Mouse (Mus musculus): Measurements from ENCODE around the gene Mylk3.

Gene Mylk3

DNA sequence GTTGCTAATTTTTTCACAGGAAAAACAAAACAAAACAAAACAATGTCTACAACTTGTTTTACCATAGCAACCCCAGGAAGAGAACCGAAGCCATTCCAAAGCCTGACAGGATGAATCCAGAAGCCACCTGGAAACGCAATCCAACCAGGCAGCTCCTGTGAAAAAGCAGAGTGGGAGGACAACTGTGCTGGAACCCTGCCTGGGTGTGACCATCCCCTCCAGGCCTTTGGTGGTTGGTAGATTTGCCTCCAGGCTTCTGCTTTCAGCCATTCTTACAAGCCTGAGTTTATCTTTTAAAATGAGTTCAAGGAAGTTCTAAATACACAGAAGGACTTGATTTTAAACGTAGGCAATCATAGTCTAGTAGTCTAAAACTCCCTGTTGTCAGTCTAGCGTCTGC lies 4.2 kb downstream of the Mylk3 start:
- DNase-seq (ENCODE audit: low read depth) = no peak

DNA sequence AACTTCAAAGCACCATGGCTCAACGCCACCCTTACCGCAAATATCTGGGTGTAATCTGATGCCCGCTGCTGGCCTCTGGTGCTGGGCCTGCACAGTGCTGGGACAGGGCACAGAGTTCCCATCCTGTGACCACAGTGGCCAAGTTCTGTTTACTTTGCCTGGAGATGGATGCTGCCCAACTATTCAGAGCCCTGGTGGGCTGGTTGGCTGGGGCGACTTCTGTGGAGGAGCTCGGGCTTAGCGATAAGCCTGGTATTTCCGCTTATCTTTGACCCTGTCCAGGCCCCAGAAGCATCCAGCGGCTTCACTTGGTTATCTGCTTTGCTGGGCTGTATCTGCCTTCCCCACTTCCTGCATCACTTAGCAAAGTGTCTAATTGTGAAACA lies 5.3 kb downstream of the Mylk3 start:
- DNase-seq (ENCODE audit: low read depth) = no peak

DNA sequence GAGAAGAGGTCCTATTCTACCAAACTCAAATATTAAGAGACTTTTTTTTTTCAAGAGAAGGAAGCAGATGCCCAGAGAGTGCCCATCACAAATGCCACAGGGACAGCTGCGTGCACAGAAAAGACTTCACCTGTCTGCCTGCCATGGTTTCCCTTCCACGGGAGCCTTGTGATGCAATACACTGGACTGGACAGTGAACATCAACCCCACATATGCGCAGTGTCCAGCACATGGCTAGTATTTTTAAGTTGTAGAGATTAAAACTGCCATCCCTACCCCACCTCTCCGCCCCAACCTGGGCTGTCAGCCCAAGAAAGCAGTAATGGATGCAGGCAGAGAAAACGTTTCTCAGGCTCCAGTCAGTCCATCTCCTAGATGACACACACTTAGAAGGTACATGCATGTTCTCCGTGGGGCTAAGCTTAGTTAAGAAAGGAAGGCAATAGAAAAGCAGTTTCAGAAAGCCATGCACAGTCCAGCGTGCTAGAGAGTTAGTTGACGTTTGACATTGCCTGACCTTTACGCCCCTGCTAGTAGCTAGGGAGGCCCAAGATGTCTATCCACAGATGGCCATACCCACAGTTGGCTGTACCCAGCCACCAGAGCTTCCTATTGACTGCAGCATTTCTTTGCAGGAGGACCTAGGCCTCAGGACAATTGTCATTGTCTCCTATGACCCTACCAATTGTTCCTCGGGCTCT lies 5.9 kb downstream of the Mylk3 start:
- no peak for DNase-seq (ENCODE audit: low read depth)

DNA sequence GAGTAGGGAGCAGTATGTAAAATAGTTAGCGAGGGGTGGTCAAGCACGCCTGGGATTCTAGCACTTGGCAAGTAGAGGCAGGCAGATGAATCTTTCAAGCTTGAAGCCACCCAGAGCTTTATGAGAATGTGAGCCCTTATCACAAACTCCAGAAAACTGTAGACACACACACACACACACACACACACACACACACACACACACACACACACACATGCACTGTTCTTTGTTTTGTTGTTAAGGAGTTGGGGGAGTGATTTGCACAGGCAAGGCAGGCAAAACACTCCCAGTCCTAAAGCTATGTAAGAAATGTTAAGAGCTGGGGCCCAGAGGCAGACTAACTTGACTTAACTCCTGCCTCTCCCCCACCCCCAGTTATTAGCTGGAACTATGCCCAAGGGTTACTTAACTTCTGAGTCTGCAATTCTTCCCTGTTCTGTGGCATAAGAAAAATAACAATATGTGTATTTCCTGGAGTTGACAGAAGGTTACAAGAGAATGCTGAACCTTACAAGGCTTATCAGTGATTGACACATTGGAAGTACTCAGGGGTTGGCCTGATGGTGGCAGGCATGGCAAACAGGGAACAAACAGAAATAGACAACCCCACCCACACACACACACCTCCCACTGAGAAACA lies 6.9 kb downstream of the Mylk3 start:
- DNase-seq (ENCODE audit: low read depth) = no peak

DNA sequence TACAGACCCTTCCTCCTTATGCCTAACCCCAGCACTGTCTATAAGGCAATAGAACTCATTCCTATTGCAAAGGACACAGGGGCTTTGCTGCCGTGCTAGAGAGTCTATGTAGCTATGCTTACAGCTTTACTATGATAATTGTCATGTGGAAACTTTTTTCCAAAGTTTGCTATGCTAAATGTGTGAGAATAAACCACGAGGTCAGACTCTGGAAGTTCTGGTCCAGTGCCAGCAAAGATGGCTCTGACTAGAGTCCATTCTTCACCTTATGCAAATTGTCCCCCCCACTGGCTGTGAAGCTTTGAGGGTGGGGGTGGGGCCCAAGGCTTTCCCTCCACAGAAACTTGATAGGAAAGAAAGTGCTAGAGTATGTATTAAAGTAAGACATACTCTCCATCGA lies 9.6 kb downstream of the Mylk3 start:
- no peak for DNase-seq (ENCODE audit: low read depth)

DNA sequence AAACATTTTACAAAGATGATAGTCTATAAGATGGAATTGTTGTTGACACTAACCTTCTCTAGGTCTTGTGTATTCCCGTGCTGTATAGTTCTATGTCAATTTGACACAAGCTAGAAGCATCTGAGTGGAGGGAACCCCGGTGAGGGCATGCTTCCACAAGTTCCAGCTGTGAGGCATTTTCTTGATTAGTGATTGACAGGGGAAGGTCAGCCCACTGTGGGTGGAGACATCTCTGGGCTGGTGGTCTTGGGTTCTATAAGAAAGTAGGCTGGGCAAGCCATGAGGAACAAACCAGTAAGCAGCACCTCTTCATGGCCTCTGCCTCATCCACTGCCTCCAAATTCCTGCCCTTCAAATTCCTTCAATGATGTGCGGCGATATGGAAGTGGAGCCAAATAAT lies 11.9 kb downstream of the Mylk3 start:
- DNase-seq (ENCODE audit: low read depth) = no peak

DNA sequence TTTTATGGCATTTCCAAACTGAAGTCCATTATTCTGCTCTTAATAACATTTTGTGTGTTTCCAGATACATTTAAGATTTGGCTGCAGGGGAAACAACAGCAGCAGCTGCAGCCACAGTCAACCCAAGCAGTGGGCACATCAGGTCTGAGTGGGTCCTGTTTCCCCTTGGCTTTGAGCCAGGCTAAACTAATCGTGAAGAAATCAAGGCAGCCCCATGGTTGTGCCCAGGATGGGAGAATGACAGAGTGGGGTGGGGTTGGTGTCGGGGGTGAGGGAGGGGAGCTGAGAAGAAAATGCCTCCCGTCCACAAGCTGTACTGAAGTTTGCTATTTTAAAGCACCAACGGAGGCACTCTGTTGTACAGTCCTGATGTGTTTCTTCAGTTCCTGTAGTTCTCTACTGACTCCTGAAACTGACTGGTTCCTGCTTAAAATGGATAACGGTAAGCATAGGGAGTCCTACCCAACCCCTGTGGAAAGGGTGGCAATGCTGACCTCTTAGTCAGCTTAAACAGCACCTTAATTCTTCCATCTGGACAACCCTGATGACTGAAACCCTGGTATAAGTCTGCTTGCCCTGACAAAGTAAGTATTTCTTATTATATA lies 12.6 kb downstream of the Mylk3 start:
- no peak for DNase-seq (ENCODE audit: low read depth)

DNA sequence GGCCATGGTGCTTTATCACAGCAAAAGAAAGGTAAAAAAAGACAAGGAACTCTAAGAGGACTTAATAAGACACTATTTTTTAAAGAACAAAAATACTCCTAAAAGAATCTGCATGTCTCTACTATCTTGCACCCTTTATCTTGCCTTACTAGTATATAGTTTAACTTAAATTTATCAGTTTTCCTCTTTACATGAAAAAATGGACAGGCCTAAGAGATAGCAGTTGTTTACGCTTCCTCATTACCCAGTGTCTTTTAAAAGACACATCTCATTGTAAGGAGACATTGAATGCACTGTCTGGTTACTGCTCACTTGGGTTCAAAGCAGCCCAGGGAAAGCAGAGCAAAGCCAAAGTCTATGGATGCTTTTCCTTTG lies 13.7 kb downstream of the Mylk3 start:
- DNase-seq (ENCODE audit: low read depth) = no peak

DNA sequence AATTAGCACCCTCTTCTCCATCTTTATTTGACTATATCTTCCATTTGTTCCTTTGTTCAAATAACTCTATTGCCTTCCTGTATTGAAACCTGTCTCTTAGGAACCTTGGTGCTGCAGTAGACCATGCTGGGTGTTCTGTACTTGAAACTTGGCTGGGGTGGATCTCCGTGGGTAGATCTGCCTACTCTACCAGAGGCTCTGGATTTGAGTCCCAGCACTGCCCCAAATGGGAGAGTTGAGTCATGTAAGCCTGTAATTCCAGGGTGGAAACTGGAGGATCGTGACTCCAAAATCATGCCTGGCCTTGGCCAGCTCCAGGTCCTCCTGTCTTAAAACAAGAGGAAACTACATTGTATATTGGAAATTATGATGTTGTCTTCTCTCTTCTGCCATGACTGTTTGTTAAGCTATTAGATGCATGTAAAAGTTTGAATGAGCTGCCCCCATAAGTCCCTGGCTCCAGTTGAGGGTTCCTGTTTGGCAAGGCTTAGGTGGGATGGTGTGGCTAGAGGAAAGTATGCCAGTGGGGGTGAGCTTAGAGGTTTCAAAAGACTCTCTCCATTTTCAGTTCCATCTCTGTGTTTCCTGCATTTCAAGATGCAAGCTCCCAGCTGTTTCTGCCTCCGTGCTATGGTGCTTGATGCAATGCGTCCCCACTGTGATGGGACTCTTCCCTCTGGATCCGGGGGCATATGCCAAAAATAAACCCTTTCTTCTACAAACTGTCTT lies 14.2 kb downstream of the Mylk3 start:
- no peak for DNase-seq (ENCODE audit: low read depth)

DNA sequence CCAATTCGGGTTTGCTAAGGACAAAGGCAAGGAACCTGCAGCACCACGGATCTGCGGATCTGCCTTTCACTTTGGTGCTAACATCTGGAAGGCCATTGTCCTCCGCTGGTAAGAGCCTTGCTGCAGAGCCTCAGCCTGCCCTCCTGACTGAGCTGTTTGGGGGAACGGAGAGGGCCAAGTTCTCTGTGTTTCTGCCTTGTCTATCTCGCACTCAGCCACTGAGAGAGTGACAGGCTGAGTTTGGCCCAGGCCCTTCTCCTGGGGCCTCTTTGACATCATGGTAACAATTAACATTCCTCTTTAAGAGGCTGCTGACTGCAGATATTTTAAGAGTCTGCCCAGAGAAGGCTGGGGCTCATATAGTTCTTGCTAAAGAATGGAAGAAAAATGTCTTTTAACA lies 21.0 kb downstream of the Mylk3 start:
- DNase-seq (ENCODE audit: low read depth) = no peak

DNA sequence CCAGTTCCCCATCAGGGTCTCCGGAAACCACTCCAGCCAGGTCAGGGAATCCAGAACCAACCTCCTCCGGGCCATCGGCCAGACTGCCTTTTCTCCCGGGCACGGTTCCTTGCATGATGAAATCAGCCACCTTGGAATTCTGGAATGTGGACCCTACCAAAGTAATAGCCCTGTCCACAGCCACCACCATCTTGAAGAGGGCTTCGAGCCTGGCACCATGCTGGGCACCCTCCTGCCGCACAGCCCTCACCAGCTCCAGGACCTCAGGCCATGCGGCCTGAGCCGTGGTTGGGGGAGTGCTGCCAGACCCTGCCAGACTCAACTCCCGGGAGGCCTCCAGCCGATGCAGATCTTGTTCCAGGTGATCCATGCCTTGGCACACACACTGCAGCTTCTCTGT lies 21.5 kb downstream of the Mylk3 start:
- DNase-seq (ENCODE audit: low read depth) = no peak

DNA sequence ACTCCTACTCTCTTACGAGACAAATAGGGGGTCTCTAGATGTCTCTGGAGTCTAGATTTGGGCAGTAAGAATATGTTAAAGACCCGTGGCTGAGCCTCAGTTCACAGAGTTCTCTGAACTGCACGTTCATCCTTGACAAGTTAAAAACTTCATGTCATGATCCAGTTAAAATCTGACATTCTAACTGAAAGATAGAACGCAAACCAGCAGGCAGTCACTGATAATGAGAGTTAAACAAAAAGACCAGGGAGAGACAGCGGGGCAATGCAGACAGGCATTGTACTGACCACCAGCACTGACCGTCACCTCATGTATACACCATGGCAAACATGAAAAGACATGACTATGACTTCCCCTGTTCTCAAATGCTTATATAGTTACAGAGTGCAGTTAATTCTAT lies 22.7 kb downstream of the Mylk3 start:
- no peak for DNase-seq (ENCODE audit: low read depth)

DNA sequence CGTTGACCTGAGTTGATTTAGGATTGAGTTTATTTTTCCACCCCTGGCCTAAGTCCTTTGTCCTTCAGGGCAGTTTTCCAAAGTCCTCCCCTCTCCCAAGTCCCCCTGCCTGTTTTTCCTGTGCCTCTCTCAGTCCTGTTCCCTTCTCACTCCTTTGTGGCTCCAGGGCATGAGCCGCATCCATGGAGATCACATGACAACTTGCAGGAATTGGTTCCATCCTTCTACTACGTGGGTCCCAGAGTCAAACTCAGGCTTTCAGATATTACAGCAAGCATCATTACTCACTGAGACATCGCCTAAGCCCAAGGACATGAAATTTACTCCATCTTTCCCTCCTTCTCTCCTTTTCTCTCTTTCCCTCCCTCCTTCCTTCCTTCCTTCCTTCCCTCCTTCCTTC lies 23.9 kb downstream of the Mylk3 start:
- no peak for DNase-seq (ENCODE audit: low read depth)

DNA sequence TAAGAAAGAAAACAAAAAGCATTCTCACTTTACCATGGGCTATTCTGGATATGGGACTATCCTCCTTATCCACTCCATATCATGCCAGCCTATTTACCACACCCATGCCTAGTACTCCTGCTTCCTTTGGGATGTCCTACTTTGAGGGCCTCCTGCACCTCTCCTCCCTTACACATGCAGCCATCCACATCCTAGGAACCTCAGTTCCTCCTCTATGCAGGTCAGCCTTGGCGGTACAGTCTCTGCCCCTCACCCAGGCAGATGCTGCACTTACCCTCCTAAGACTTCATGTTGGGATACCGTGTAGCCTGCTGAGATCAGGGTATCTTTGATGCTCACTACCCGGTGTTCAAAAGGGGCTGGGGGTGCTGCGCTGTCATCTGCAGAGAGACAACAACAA lies 32.9 kb downstream of the Mylk3 start:
- no peak for DNase-seq (ENCODE audit: low read depth)

DNA sequence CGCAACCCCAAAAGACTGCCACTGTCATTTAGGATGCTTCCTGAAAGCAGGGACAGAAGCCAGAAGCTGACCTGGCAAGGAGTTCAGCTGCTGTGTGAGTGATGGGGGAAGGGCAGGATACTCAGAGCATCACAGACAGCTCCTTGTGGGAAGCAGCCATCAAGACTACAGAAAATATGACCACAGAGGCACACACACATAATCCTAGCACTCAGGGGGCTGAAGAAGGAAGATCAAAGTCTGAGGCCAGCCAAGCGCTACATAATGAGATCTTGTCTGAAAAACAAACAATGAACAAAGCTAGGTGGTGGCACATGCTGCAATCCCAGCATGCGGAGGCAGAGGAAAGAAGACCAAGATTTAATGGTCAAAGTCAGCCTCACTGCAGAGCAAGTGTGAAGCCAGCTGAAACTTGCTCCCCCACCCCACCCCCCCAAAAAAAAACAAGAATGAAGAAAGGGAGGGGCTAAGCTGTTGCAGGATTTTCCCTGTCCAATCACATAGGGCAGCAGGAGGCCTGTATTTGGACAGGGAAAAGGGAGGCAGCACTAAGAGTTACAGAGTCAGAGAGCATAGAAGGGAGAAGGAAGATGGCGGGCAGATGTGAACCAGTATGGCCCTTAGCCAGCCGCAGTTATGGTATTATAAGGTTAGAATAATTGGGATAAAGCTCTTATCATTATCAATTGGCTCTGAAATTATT lies 46.1 kb downstream of the Mylk3 start:
- DNase-seq (ENCODE audit: low read depth) = no peak

DNA sequence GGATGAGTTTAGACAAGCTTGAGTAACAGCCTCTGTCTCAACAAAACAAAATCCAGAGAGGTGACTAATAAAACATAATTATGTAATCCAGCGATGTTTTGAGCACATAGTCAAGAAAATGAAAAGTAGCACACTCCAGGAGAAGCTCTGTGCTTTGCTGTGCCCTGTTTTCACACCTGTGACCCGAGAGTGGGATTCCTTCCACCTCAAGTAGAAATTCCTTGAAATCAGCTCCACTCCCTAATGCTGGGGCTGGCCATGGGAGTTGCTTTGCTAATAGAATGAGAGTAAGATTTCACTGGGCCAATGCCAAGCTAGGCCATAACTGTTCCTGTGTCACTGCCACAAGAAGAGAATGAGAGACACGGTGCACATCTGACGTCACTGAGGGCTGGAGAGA lies 48.5 kb downstream of the Mylk3 start:
- DNase-seq (ENCODE audit: low read depth) = no peak

DNA sequence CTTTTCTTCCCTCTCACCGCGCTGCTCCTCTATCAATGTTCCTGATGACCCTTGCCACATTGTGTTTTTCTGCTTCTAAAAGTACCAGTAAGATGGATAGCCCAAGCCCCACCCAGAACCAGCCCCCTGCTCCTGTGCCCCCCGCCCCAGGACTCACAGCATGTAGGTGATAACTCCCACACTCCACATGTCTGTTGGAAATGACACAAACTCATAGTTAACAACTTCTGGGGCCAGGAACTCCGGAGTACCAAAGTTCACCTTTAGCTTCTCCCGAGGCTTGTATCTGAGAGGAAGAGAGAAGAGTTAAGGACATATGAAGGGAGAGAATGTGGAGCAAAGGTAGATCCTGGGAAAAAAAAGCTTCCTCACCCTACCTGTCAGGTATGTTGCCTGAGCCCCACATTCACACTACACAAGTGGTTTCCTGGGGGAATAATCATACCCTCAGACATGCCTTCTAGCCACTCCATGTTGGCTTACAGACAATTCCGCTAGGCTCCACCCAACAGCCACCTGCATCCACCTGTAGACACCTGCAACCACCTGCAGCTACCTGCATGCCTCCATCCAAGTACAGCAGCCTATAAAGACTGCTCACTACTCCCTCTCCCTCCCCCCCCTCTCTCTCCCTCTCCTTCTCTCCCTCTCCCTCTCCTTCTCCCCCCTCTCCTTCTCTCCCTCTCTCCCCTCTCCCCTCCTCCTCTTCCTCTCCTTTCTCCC lies 49.8 kb downstream of the Mylk3 start:
- no peak for DNase-seq (ENCODE audit: low read depth)

DNA sequence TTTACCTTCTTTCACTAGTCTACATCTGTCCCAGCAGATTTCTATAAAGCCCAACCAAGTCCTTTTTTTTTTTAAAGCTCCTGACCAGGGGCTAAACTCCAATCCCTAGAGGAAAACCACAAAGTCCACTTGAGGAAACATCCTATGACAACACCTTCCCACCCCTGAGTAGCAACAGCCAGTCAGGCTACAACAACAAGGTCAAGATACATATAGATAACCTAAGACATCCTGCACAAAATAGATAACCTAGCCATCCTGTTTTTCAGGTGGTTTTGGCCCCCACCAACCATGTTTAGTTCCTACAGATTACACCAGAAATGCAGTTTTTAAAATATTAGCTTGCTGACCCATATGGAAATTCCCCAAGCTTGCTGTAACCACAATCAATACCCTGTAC lies 51.0 kb downstream of the Mylk3 start:
- no peak for DNase-seq (ENCODE audit: low read depth)

DNA sequence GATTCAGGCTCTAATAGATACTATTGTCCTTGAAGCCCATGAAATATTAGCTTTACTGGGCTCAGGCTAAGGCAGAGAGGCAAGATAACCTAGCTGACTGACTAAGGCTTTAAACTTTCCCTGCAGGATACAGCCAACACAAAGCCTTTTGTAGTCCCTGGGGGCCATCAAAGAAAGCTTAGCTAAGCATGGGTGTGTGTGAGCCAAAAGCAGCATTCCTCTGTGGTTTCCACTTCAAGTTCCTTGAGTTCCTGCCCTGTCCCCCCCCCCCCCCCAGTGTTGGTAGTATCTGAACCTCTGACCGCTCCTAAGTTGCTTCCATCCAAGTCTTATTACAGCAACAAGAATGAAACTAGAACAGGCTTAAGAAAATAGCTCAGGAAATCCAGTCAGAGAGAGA lies 56.6 kb downstream of the Mylk3 start:
- DNase-seq (ENCODE audit: low read depth) = no peak

DNA sequence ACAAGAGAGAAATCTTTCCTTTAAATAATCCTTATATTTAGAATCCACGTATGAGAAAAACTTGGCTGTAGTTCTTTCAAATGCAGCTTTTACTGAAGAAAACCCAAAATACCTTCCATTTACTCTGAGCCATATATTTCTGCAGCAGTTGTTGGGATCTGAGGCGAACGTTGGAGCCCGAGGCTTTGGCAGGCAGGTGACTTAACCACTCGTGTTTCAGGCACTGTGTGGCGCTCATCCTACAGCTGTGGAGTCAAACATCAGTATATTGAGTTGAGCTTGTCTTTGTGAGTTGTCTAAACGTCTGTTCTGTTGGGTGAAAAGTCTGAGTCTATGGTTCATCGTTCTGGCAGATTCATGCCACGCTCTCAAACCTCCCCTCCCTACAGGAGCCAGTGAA lies 59.1 kb downstream of the Mylk3 start:
- no peak for DNase-seq (ENCODE audit: low read depth)

DNA sequence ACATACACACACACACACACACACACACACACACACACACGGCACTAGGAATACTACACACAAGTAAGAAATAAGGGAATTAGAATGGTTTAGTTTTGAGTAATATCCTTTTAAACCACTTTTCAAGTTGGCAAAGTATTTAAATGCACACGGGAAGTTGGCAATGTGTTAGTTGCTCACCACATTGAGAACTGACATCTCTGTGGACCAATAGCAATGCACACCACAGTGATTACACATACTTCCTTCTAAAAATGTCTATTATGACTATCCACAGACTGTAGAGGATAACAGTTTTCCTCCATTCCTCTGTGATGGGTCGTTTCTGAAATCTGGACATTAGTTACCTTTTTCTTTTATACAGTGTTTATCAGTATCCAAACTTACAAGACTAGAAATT lies 63.1 kb downstream of the Mylk3 start:
- no peak for DNase-seq (ENCODE audit: low read depth)

DNA sequence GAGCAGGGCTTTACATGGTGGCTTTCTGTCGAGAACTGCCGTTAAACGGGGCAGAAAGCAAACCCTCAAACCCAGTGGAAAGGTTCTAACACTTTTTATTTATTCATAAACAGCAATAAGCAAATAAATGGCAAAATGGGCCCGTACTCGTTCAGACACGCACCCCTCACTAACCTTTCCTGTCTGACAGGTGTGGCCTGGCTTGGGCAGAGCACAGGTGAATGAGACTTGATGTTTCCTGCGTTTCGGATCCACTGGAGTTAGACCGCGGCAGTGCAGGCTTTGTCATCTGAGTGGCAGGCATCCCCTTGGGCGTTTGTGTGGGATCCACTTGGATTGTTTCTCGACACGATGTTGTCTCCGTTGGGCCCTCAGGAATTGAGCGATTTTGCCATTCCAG lies 64.2 kb downstream of the Mylk3 start:
- DNase-seq (ENCODE audit: low read depth) = no peak
